Mouse (Mus musculus) intestine, embryonic 14.5 days (tissue): Measurements from ENCODE around the gene Ahcyl2. TPM values are rescaled to one million over a fixed set of nuclear protein-coding genes. Genes with fewer than 3 reads are reported as not detected.

Experiments
- ATAC-seq: fragments of 200-750 bp; cut with Nextera tagmentation; replicated peaks from 2 replicates; pipeline ENCODE4 v1.8.0; 2017; ENCODE audit warnings: low read depth, moderate number of reproducible peaks, moderate TSS enrichment, moderate library complexity; ENCODE audit not compliant: low FRiP score, low TSS enrichment
- DNase-seq: peaks from one replicate; pipeline ENCODE4 v3.0.0-alpha.2; 2018; ENCODE audit warnings: low spot score
- H3K27ac ChIP-seq: fragments of 300-500 bp; sonication (generic); 2 replicates; pipeline ENCODE4 v1.5.1; 2014; ENCODE audit warnings: low read depth, mild to moderate bottlenecking, control low read depth
- H3K27me3 ChIP-seq: fragments of 300-500 bp; sonication (generic); replicated peaks from 2 replicates; pipeline ENCODE4 v1.6.1; 2014; ENCODE audit warnings: low read length, control low read depth; ENCODE audit not compliant: control insufficient read depth, insufficient read depth
- H3K36me3 ChIP-seq: fragments of 300-500 bp; sonication (generic); 2 replicates; pipeline ENCODE4 v1.6.1; 2014; ENCODE audit warnings: low read length, control low read depth; ENCODE audit not compliant: control insufficient read depth, insufficient read depth
- H3K4me1 ChIP-seq: fragments of 300-500 bp; sonication (generic); replicated peaks from 2 replicates; pipeline ENCODE4 v1.6.1; 2014; ENCODE audit warnings: low read length, control low read depth, mixed read lengths; ENCODE audit not compliant: control insufficient read depth, insufficient read depth
- H3K4me2 ChIP-seq: fragments of 300-500 bp; sonication (generic); 2 replicates; pipeline ENCODE4 v1.6.1; 2014; ENCODE audit warnings: low read length
- H3K4me3 ChIP-seq: fragments of 300-500 bp; sonication (generic); 2 replicates; pipeline ENCODE4 v1.5.1; 2014; ENCODE audit warnings: low read depth, low read length, control low read depth, mixed read lengths
- H3K9ac ChIP-seq: fragments of 300-500 bp; sonication (generic); 2 replicates; pipeline ENCODE4 v1.6.1; 2014; ENCODE audit warnings: mild to moderate bottlenecking, low read length
- H3K9me3 ChIP-seq: fragments of 300-500 bp; sonication (generic); 2 replicates; pipeline ENCODE4 v1.6.1; 2016; ENCODE audit warnings: low read length, control low read depth; ENCODE audit not compliant: control insufficient read depth
- WGBS: fragments of 180-500 bp; shearing (Covaris S2); extraction: QIAGEN DNeasy Blood & Tissue Kit; methylation state at CpG from one replicate; pipeline ENCODE4 v1.1.7; 2014; 5-methylcytosine and 5-hydroxymethylcytosine counted together
- polyA plus RNA-seq: library from polyadenylated mRNA; unstranded; fragments of >200 nt; fragmentation: Nextera tagmentation; extraction: Ambion mirVana; gene quantifications from 2 replicates; pipeline ENCODE4 v1.2.1, GENCODE M21; 2014

Gene Ahcyl2
- polyA plus RNA-seq, 1 experiment from 2014 or later = 43.8 TPM

GRCm38 (mm10) chr6:29944465-29944864, 176.7 kb downstream of the Ahcyl2 start:
- H3K4me2 ChIP-seq = no peak overlapping the region
- no peaks in the 10 kb centered on the region for H3K36me3 ChIP-seq
- DNase-seq (no peak), ATAC-seq (no peak)
- H3K4me3 ChIP-seq = no peak overlapping the region
- WGBS = 48% methylated on average over 1 of the region's 1 CpGs
- H3K9ac ChIP-seq = no peak overlapping the region
- no peaks in the 10 kb centered on the region for H3K4me1 ChIP-seq
- H3K9me3 ChIP-seq = no peaks in the 10 kb centered on the region
- H3K27ac ChIP-seq = no peak overlapping the region
- H3K27me3 ChIP-seq = no peaks in the 10 kb centered on the region

GRCm38 (mm10) chr6:29946568-29946967, 178.8 kb downstream of the Ahcyl2 start:
- Histone ChIP-seq H3K27me3 (no peaks in the 10 kb centered on the region), H3K9ac (no peak overlapping the region), H3K4me1 (no peaks in the 10 kb centered on the region), H3K4me3 (no peak overlapping the region), H3K27ac (no peak overlapping the region), H3K36me3 (no peaks in the 10 kb centered on the region), H3K9me3 (no peaks in the 10 kb centered on the region), H3K4me2 (no peak overlapping the region)
- ATAC-seq (no peak), DNase-seq (no peak)
- WGBS = 80% methylated on average over 2 of the region's 2 CpGs

- no peaks in the 10 kb centered on the region for H3K4me1 ChIP-seq
- ATAC-seq (no peak), DNase-seq (no peak)
- whole genome bisulfite sequencing = 59% methylated on average over 6 of the region's 6 CpGs
- no peak overlapping the region for H3K4me2 ChIP-seq
- no peak overlapping the region for H3K4me3 ChIP-seq
- no peaks in the 10 kb centered on the region for H3K9me3 ChIP-seq
- no peak overlapping the region for H3K27ac ChIP-seq
- no peak overlapping the region for H3K9ac ChIP-seq
- H3K27me3 ChIP-seq = no peaks in the 10 kb centered on the region
- H3K36me3 ChIP-seq = no peaks in the 10 kb centered on the region
Observed at GRCm38 (mm10) chr6:29947823-29948222, 180.0 kb downstream of the Ahcyl2 start.

GRCm38 (mm10) chr6:29956749-29957148, 188.9 kb downstream of the Ahcyl2 start:
- Histone ChIP-seq H3K4me1 (no peaks in the 10 kb centered on the region), H3K4me3 (no peak overlapping the region), H3K27me3 (no peaks in the 10 kb centered on the region), H3K9ac (no peak overlapping the region), H3K4me2 (no peak overlapping the region), H3K36me3 (no peaks in the 10 kb centered on the region), H3K27ac (no peak overlapping the region), H3K9me3 (no peaks in the 10 kb centered on the region)
- WGBS = 87% methylated on average over 4 of the region's 4 CpGs
- no peak for DNase-seq
- no peak for ATAC-seq

DNA sequence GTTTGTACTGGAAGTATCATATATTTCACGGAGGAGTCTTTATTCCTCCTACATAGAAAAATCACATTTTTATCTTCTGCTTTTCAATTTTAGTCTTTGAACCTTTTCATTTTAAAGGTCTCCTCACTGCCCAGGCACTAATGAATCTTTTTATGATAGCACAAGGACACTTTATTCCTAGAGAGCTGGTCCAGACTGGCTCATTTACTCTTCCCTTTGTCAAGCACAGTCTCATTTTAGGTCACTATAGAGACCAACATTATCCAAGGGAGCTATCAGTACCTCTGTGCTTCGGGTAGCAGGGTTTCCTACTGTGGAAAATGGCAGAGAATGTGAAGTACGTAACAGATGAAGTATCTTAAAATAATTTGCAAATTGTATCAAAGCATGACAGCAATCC, 190.9 kb downstream of the Ahcyl2 start:
- Histone ChIP-seq H3K9me3 (no peaks in the 10 kb centered on the region), H3K4me3 (no peak overlapping the region), H3K36me3 (no peaks in the 10 kb centered on the region), H3K27me3 (no peaks in the 10 kb centered on the region), H3K9ac (no peak overlapping the region), H3K4me1 (no peaks in the 10 kb centered on the region), H3K4me2 (no peak overlapping the region), H3K27ac (no peak overlapping the region)
- 87% methylated on average over 3 of the region's 3 CpGs for WGBS
- no peak for DNase-seq
- no peak for ATAC-seq

GRCm38 (mm10) chr6:29961081-29961480, 193.3 kb downstream of the Ahcyl2 start:
- Histone ChIP-seq H3K4me1 (no peaks in the 10 kb centered on the region), H3K9me3 (no peaks in the 10 kb centered on the region), H3K36me3 (no peaks in the 10 kb centered on the region), H3K9ac (no peak overlapping the region), H3K27ac (no peak overlapping the region), H3K27me3 (no peaks in the 10 kb centered on the region), H3K4me3 (no peak overlapping the region), H3K4me2 (no peak overlapping the region)
- 93% methylated on average over 6 of the region's 6 CpGs for WGBS
- DNase-seq (no peak), ATAC-seq (no peak)

Other genes starting within 250 kb of the Ahcyl2 start
- 6.9 and 7.7 TPM in 2 replicates for gene Irf5, start 241.4 kb upstream of the Ahcyl2 start, polyA plus RNA-seq
- gene Tnpo3, start 158.1 kb upstream of the Ahcyl2 start, polyA plus RNA-seq = 91.2 and 107 TPM in 2 replicates
- gene Tspan33, start 73.8 kb upstream of the Ahcyl2 start, polyA plus RNA-seq = 1.8 and 3.3 TPM in 2 replicates
- 46.5 and 48.0 TPM in 2 replicates for gene Smo, start 32.5 kb upstream of the Ahcyl2 start, polyA plus RNA-seq
- gene Strip2, start 149.0 kb downstream of the Ahcyl2 start, polyA plus RNA-seq = 0.47 and 0.64 TPM in 2 replicates